Mouse (Mus musculus) liver, embryonic 13.5 days (tissue): ENCODE data around the gene Lats2. TPM values are rescaled to one million over a fixed set of nuclear protein-coding genes. Genes with fewer than 3 reads are reported as not detected.
A peak's percentile ranks its signal among the peaks of the same experiment; 100 is the strongest.

Experiments used
- ATAC-seq: fragments of 200-750 bp; cut with Nextera tagmentation; 2 replicates; pipeline ENCODE4 v1.8.0; 2017; ENCODE audit warnings: low read depth, mild to moderate bottlenecking, moderate number of reproducible peaks, moderate library complexity
- DNase-seq: peaks from one replicate; pipeline ENCODE4 v3.0.0; 2022
- H3K27ac ChIP-seq: fragments of 300-500 bp; sonication (generic); 2 replicates; pipeline ENCODE4 v1.5.1; 2015; ENCODE audit warnings: moderate library complexity, mild to moderate bottlenecking, inconsistent platforms
- H3K27me3 ChIP-seq: fragments of 300-500 bp; sonication (generic); 2 replicates; pipeline ENCODE4 v1.6.1; 2015; ENCODE audit warnings: mild to moderate bottlenecking, inconsistent platforms
- H3K36me3 ChIP-seq: fragments of 300-500 bp; sonication (generic); 2 replicates; pipeline ENCODE4 v1.6.1; 2015; ENCODE audit warnings: mild to moderate bottlenecking, inconsistent platforms
- H3K4me1 ChIP-seq: fragments of 300-500 bp; sonication (generic); replicated peaks from 2 replicates; pipeline ENCODE4 v1.6.1; 2015; ENCODE audit warnings: inconsistent platforms
- H3K4me2 ChIP-seq: fragments of 300-500 bp; sonication (generic); 2 replicates; pipeline ENCODE4 v1.6.1; 2015; ENCODE audit warnings: inconsistent platforms, mild to moderate bottlenecking, moderate library complexity
- H3K4me3 ChIP-seq: fragments of 300-500 bp; sonication (generic); replicated peaks from 2 replicates; pipeline ENCODE4 v1.5.1; 2015; ENCODE audit warnings: mild to moderate bottlenecking, inconsistent platforms
- H3K9ac ChIP-seq: fragments of 300-500 bp; sonication (generic); 2 replicates; pipeline ENCODE4 v1.6.1; 2015; ENCODE audit warnings: mild to moderate bottlenecking, inconsistent platforms
- H3K9me3 ChIP-seq: fragments of 300-500 bp; sonication (generic); replicated peaks from 2 replicates; pipeline ENCODE4 v1.6.1; 2016; ENCODE audit warnings: inconsistent platforms
- WGBS: fragments of 180-500 bp; shearing (Covaris S2); methylation state at CpG from one replicate; pipeline ENCODE4 v1.1.7; 2015; ENCODE audit not compliant: insufficient replicate concordance; 5-methylcytosine and 5-hydroxymethylcytosine counted together
- polyA plus RNA-seq: library from polyadenylated mRNA; unstranded; fragments of >200 nt; fragmentation: Nextera tagmentation; extraction: Ambion mirVana; gene quantifications from 2 replicates; pipeline ENCODE4 v1.2.1, GENCODE M21; 2015

The Lats2 gene
- polyA plus RNA-seq, 1 experiment from 2014 or later = 3.6 TPM

DNA sequence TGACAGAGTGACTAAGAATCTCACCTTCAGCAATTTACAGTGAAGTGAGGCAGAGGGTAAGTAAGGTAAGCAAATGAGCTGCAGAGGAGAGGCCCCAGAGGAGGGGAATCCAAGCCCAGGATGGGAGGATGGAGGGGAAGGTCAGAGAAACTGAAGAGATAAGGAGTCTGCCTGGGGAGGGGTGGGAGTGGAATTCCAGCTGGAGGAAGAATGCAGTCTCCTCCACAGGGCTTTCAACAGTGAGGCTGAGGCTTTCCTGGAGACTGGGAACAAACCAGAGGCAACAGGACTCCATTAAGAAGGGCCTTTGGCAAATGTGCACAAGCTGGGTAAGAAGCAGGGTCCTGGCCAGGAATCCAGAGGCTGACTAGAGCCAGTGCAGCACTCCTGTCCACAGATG is 21.1 kb downstream of the Lats2 start:
- no peak overlapping the region for H3K4me3 ChIP-seq

DNA sequence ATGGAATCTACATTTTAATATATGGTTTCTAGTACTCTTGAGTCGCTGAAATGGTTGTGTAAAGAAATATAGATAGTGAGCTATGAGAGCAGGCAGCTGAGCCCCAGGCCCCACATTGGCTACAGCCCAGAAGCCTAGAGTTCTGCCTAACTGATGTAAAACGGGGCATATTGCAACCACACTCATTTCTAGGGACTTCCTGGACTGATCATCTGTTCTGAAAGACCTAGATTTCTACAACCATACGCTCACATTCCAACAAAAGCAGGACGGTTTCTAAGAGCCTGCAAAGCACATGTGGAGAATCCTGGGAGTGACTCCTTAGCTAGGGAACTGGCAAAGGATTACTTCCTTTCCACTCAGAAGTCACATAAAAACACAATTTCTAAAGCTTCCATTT is 22.0 kb downstream of the Lats2 start:
- Histone ChIP-seq H3K36me3 (no peaks in the 10 kb centered on the region), H3K4me1 (peaks cover 27% of the 10 kb centered on the region), H3K27ac (no peak overlapping the region), H3K27me3 (no peaks in the 10 kb centered on the region), H3K9ac (no peak overlapping the region), H3K4me2 (no peak overlapping the region), H3K9me3 (no peaks in the 10 kb centered on the region), H3K4me3 (no peak overlapping the region)
- ATAC-seq (no peak), DNase-seq (no peak)
- 51% methylated on average over 4 of the region's 4 CpGs for WGBS

More for the DNA sequence above, 21.1 kb downstream of the Lats2 start:
- H3K4me1 ChIP-seq = peaks cover 30% of the 10 kb centered on the region
- ATAC-seq (no peak), DNase-seq (no peak)
- H3K27ac ChIP-seq = peak overlapping the region; percentile 27; the same call in 1 of the 2 replicates
- H3K9me3 ChIP-seq = no peaks in the 10 kb centered on the region
- H3K36me3 ChIP-seq = no peaks in the 10 kb centered on the region
- no peak overlapping the region for H3K4me2 ChIP-seq
- H3K27me3 ChIP-seq = no peaks in the 10 kb centered on the region; the same call in 1 of the 2 replicates
- no peak overlapping the region for H3K9ac ChIP-seq

DNA sequence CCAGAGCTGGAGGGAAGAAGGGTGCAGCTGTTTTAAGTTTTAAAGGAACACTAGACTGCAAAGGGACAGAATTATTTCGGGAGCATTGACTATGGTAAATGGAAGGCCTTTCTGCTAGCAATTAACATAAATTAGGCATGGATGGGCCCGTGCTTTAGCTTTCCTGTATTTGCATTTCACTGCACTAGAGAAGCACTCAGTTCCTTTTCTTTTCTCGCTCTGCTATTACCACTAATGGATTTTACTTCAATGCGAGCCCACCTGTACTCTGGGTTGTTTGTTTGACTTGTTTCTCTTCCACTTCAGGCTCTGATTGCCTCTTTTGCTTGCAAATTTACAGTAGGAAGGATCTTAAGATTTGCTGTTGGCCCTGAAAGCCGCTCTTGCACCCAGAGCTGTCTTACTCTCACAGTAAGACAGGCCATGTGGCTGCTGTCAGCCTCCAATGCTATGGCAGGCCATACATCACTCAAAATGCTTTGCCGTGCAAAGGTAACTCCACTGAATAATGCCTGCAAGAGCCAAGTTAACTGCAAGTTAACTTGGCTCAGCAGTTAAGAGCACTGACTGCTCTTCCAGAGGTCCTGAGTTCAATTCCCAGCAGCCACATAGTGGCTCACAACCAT is 25.4 kb downstream of the Lats2 start:
- Histone ChIP-seq H3K27ac (no peak overlapping the region), H3K4me1 (peaks cover 47% of the 10 kb centered on the region), H3K36me3 (no peaks in the 10 kb centered on the region), H3K4me3 (no peak overlapping the region), H3K9me3 (no peaks in the 10 kb centered on the region), H3K4me2 (no peak overlapping the region), H3K27me3 (no peaks in the 10 kb centered on the region), H3K9ac (no peak overlapping the region)
- DNase-seq (no peak), ATAC-seq (no peak)
- 66% methylated on average over 6 of the region's 6 CpGs for WGBS

DNA sequence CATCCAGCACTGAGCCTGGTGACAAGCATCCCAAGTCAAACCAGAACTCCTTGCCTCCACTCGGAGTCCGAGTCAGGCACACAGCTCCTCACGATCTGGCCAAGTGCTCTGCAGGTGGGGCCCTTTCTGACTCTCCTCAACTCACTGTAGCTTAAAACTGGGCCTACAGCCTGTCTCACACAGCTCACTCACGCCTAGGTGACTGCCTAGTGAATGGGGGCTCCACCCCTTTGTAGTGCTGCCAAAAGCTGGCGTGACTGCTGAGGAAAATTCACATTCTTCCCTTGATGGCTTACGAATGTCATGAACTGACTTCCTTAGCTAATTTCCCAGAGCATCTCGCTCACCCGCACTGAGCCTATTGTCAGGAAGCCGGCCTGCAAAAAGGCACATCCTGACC is 27.7 kb downstream of the Lats2 start:
- H3K27me3 ChIP-seq = no peaks in the 10 kb centered on the region
- H3K27ac ChIP-seq = peak overlapping the region; percentile 9; the same call in 1 of the 2 replicates
- H3K4me2 ChIP-seq = no peak overlapping the region
- no peaks in the 10 kb centered on the region for H3K9me3 ChIP-seq
- DNase-seq (no peak), ATAC-seq (no peak)
- 66% methylated on average over 9 of the region's 9 CpGs for WGBS
- no peak overlapping the region for H3K4me3 ChIP-seq
- H3K36me3 ChIP-seq = no peaks in the 10 kb centered on the region
- peaks cover 28% of the 10 kb centered on the region for H3K4me1 ChIP-seq
- H3K9ac ChIP-seq = no peak overlapping the region; the same call in 1 of the 2 replicates

DNA sequence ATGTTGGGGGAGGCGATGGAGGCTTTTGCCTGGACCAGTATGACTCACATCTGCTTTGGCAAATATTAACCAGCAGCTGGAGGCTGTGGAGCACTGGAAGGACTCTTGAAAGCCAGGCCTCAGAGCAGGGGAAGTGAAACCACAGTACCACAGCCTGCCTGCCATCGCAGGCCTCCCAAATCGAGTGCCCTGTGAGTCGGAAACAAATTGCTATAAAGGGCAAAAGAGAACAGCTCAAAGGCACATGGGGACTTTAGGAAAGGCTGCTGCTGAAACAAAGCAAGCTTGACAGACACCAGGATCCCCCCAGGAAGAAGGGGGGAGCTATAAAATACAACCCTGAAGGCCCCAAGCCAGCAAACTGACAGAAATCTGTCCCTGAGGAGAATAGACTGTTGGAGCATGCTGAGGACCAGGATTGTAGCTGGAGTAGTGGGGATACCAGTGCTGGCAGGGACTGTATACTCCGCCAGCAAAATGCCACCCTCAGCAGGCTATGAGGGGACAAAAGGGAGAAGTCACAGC is 28.2 kb downstream of the Lats2 start:
- no peak for DNase-seq
- Histone ChIP-seq H3K9me3 (no peaks in the 10 kb centered on the region), H3K27ac (peak overlapping the region; percentile 9; the same call in 1 of the 2 replicates), H3K27me3 (no peaks in the 10 kb centered on the region), H3K4me1 (peaks cover 23% of the 10 kb centered on the region), H3K4me2 (no peak overlapping the region), H3K36me3 (no peaks in the 10 kb centered on the region), H3K4me3 (no peak overlapping the region), H3K9ac (no peak overlapping the region; the same call in 1 of the 2 replicates)
- ATAC-seq = peak; percentile 54; the same call in 1 of the 2 replicates
- WGBS = 39% methylated on average over 5 of the region's 5 CpGs

DNA sequence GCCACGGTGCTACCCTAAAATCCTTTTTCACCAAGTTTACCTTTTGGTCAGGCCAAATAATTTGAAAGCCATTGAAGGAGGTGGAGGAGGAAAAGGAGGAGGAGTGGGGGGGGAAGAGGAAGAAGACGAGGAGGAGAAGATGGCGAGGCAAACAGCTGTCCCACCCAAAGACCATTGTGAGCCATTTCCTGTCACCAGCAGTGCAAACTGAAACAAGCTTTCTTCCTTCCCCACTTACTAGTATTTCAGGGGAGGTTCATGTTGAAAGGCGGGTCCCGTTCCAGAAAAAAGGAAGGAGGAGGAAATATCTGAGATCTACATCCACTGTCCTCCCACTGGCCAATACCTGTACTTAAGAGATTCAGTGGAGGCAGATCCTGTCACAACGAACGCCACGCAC is 28.8 kb downstream of the Lats2 start:
- no peak overlapping the region for H3K4me2 ChIP-seq
- H3K9me3 ChIP-seq = no peaks in the 10 kb centered on the region
- ATAC-seq (no peak), DNase-seq (no peak)
- 38% methylated on average over 8 of the region's 8 CpGs for WGBS
- H3K27me3 ChIP-seq = no peaks in the 10 kb centered on the region
- no peak overlapping the region for H3K4me3 ChIP-seq
- H3K27ac ChIP-seq = peak overlapping the region; percentile 9; the same call in 1 of the 2 replicates
- peaks cover 23% of the 10 kb centered on the region for H3K4me1 ChIP-seq
- no peak overlapping the region for H3K9ac ChIP-seq
- no peaks in the 10 kb centered on the region for H3K36me3 ChIP-seq

DNA sequence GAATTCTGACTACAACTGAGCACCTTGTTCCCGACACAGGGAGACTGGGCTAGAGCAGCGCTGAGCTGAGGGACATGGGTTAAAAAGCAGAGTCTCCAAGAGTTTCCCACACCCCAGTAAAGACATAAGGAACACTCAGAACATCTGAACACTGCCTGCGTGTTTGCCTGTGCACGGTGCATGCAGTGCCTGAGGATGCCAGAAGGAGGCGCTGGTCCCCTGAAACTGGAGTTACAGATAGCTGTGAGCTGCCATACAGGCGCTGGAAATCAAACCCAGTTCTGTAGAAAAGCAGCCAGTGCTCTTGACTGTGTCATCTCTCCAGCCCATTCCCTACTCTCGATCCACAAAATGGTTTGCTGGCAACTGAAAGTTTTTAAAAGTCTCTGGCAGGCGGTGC is 32.0 kb downstream of the Lats2 start:
- Histone ChIP-seq H3K27ac (no peak overlapping the region), H3K27me3 (no peaks in the 10 kb centered on the region), H3K9ac (no peak overlapping the region), H3K4me1 (peaks cover 20% of the 10 kb centered on the region), H3K4me2 (no peak overlapping the region), H3K36me3 (no peaks in the 10 kb centered on the region; the same call in 1 of the 2 replicates), H3K9me3 (no peaks in the 10 kb centered on the region), H3K4me3 (no peak overlapping the region)
- DNase-seq (no peak), ATAC-seq (no peak)
- WGBS = 78% methylated on average over 8 of the region's 8 CpGs

DNA sequence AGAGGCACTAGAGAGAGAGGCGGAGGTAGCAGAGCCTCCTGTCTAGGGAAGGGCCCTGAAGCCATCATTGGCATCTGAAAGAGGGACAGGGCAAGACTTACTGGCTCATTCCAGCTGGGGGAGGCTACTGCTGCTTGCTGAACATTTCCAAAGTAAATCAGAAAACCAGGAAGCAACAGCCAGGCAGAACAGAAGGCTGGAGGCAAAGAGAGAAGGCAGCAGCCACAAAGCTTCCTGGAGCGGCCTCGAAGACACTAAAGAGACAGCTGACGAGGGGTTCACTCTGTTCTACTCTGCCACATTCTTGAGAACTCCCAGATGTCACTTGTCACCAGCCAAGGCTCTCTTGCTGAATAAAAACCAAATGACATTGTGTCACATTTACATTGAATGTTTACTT is 33.7 kb downstream of the Lats2 start:
- no peak overlapping the region for H3K4me3 ChIP-seq
- H3K27me3 ChIP-seq = no peaks in the 10 kb centered on the region
- H3K9me3 ChIP-seq = no peaks in the 10 kb centered on the region
- no peak overlapping the region for H3K27ac ChIP-seq
- H3K4me2 ChIP-seq = no peak overlapping the region
- no peak for ATAC-seq
- H3K9ac ChIP-seq = no peak overlapping the region
- peaks cover 7% of the 10 kb centered on the region; the same call in 1 of the 2 replicates for H3K4me1 ChIP-seq
- no peak for DNase-seq
- 65% methylated on average over 4 of the region's 4 CpGs for WGBS
- H3K36me3 ChIP-seq = no peaks in the 10 kb centered on the region; the same call in 1 of the 2 replicates

DNA sequence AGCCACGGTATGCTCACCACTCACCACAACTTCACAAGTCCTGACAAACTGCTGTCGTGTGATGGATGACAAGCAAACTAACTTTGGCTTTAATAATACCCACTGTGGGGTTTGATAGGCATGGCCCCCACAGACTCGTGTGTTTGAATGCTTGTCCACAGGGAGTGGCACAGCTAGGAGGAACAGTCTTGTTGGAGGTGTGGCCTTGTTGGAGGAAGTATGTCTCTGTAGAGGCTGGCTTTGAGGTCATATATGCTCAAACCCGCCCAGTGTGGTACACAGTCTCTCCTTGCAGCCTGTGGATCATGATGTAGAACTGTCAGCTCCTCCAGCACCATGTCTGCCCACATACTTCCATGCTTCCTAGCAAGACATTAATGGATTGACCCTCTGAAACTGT is 39.9 kb downstream of the Lats2 start:
- Histone ChIP-seq H3K4me3 (no peak overlapping the region), H3K27me3 (no peaks in the 10 kb centered on the region), H3K9me3 (no peaks in the 10 kb centered on the region), H3K4me2 (no peak overlapping the region), H3K9ac (no peak overlapping the region), H3K36me3 (0 out of 2 replicates have a peak, but pooled peaks cover 2% of the 10 kb centered on the region), H3K27ac (no peak overlapping the region), H3K4me1 (peaks cover 13% of the 10 kb centered on the region)
- 51% methylated on average over 4 of the region's 4 CpGs for WGBS
- 0 out of 2 replicates have a peak, but pooled peaks have one; percentile 23 for ATAC-seq
- no peak for DNase-seq

DNA sequence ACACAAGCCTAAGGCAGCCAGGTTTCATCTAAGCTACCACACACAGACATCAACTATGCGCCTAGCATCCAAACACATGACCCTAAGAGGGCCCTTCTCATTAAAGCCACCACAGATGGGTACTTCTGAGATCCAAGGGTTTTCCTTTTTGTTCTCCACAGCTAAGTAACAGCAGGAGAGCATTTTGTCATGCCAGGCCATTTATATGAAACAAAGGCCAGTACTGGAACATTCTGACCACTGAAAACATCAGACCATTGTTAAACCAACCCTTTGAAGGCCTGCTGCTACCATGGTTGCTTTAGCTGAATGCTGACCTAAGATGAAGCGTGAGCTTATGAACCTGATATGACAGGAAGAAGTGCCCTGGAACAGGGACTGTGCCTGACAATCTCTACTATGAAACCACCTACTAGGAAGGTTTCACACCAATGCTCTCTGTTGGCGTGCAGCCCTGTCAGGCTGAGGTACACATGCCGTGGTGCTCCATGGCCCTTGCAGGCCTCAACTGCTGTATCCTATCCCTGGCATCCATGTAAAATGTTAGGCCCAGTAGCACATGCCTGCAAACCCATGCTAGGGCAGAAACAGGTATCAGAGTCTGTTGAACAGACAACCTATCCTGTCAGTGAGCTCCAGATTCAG is 41.5 kb downstream of the Lats2 start:
- 81% methylated on average over 4 of the region's 4 CpGs for WGBS
- H3K27ac ChIP-seq = no peak overlapping the region
- H3K4me2 ChIP-seq = no peak overlapping the region
- no peaks in the 10 kb centered on the region for H3K9me3 ChIP-seq
- H3K4me1 ChIP-seq = peaks cover 26% of the 10 kb centered on the region
- ATAC-seq = no peak
- no peak overlapping the region for H3K9ac ChIP-seq
- H3K27me3 ChIP-seq = no peaks in the 10 kb centered on the region
- no peak overlapping the region for H3K4me3 ChIP-seq
- H3K36me3 ChIP-seq = 0 out of 2 replicates have a peak, but pooled peaks cover 2% of the 10 kb centered on the region
- no peak for DNase-seq

DNA sequence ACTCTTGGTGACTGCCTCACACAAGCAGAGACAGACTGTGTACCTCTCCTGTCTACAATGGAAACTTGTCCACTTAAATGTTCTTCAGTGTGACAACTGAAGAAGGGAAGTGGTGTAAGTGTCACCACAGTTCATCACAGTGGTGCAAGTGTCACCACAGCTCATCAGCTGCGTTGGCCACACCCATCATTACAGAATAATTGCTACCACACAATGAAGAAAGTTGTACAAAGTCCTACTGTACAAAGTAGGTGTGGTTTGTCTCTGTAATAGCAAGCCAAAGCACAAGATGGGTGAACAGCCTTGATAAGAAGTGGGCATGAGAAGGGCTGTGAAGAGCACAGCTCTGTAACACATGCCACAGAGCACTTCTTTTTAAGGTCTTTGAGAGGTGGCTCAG is 45.3 kb downstream of the Lats2 start:
- Histone ChIP-seq H3K4me1 (peaks cover 54% of the 10 kb centered on the region), H3K9me3 (no peaks in the 10 kb centered on the region), H3K4me2 (no peak overlapping the region), H3K9ac (no peak overlapping the region), H3K27me3 (no peaks in the 10 kb centered on the region), H3K27ac (no peak overlapping the region), H3K36me3 (no peaks in the 10 kb centered on the region), H3K4me3 (no peak overlapping the region)
- DNase-seq (no peak), ATAC-seq (peak; percentile 73)
- WGBS = 32% methylated on average over 1 of the region's 1 CpGs
